Mouse (Mus musculus) MEL (cell line): Measurements from ENCODE around the gene Kctd5. TPM values are rescaled to one million over a fixed set of nuclear protein-coding genes. Genes with fewer than 3 reads are reported as not detected.

Experiments
- DNase-seq: peaks from one replicate; pipeline ENCODE4 v3.0.0; 2011; ENCODE audit warnings: low read depth, low spot score
- H3K27ac ChIP-seq: 2 replicates; pipeline ENCODE4 v1.5.1; 2012; ENCODE audit warnings: low read depth, mild to moderate bottlenecking, control low read depth, low read length, moderate library complexity; ENCODE audit not compliant: control insufficient read depth
- H3K27me3 ChIP-seq, 2 experiments: fragments of 150-350 bp in 1 of 2; sonication (generic) in 1 of 2; 2 replicates each; pipeline ENCODE4 v1.6.1; 2012; ENCODE audit warnings: low read length in 2 of 2, mild to moderate bottlenecking in 2 of 2, improper control_type of control experiment in 1 of 2, moderate library complexity in 1 of 2; ENCODE audit not compliant: insufficient read depth in 2 of 2, control insufficient read depth in 1 of 2
- H3K36me3 ChIP-seq, 2 experiments: 2 replicates each; pipeline ENCODE4 v1.6.1; 2012 to 2014; ENCODE audit warnings: low read length in 2 of 2, improper control_type of control experiment in 1 of 2, inconsistent platforms in 1 of 2, mild to moderate bottlenecking in 1 of 2; ENCODE audit not compliant: insufficient read depth in 2 of 2, control insufficient read depth in 1 of 2
- H3K4me1 ChIP-seq, 2 experiments: fragments of 150-350 bp in 1 of 2; sonication (generic) in 1 of 2; 2 replicates each; pipeline ENCODE4 v1.6.1; 2012; ENCODE audit warnings: low read length in 2 of 2, improper control_type of control experiment in 1 of 2, mild to moderate bottlenecking in 1 of 2; ENCODE audit not compliant: insufficient read depth in 2 of 2, control insufficient read depth in 1 of 2
- H3K4me3 ChIP-seq, 2 experiments: fragments of 150-350 bp in 1 of 2; sonication (generic) in 1 of 2; 2 replicates each; pipeline ENCODE4 v1.5.1; 2012; ENCODE audit warnings: low read depth in 2 of 2, low read length in 2 of 2, mild to moderate bottlenecking in 2 of 2, moderate library complexity in 2 of 2, control low read depth in 1 of 2, improper control_type of control experiment in 1 of 2; ENCODE audit not compliant: control insufficient read depth in 1 of 2, insufficient read depth in 1 of 2
- H3K79me2 ChIP-seq: 2 replicates; pipeline ENCODE4 v1.6.1; 2012; ENCODE audit warnings: mild to moderate bottlenecking, low read length, moderate library complexity; ENCODE audit not compliant: control insufficient read depth, poor library complexity, insufficient read depth
- H3K9ac ChIP-seq: 2 replicates; pipeline ENCODE4 v1.6.1; 2012; ENCODE audit warnings: low read depth, mild to moderate bottlenecking, control low read depth, low read length, moderate library complexity; ENCODE audit not compliant: control insufficient read depth, poor library complexity, severe bottlenecking
- H3K9me3 ChIP-seq: fragments of 150-350 bp; sonication (generic); replicated peaks from 2 replicates; pipeline ENCODE4 v1.6.1; 2012; ENCODE audit warnings: mild to moderate bottlenecking, low read length, improper control_type of control experiment, moderate library complexity; ENCODE audit not compliant: insufficient read depth
- CTCF ChIP-seq, 3 experiments: IDR thresholded peaks in 2 of 3; conservative IDR thresholded peaks in 1 of 3; 2 replicates each; pipeline ENCODE4 v1.5.1; 2011 to 2012; ENCODE audit warnings: low read length in 3 of 3, low read depth in 2 of 3, mild to moderate bottlenecking in 2 of 3, improper control_type of control experiment in 1 of 3, inconsistent platforms in 1 of 3, mixed read lengths in 1 of 3, moderate library complexity in 1 of 3; ENCODE audit not compliant: control insufficient read depth in 1 of 3, insufficient read depth in 1 of 3, poor library complexity in 1 of 3, severe bottlenecking in 1 of 3
- E2F4 ChIP-seq: IDR thresholded peaks from 2 replicates; pipeline ENCODE4 v1.6.1; 2011; ENCODE audit warnings: low read depth, low read length, improper control_type of control experiment, borderline replicate concordance
- ELF1 ChIP-seq: IDR thresholded peaks from 2 replicates; pipeline ENCODE4 v1.6.1; 2014; ENCODE audit warnings: low read depth, mild to moderate bottlenecking, inconsistent platforms, low read length, improper control_type of control experiment, moderate library complexity
- MAX ChIP-seq: IDR thresholded peaks from 2 replicates; pipeline ENCODE4 v1.6.1; 2011; ENCODE audit warnings: low read length, improper control_type of control experiment
- MEF2A ChIP-seq: IDR thresholded peaks from 2 replicates; pipeline ENCODE4 v1.6.1; 2014; ENCODE audit warnings: low read depth, mild to moderate bottlenecking, inconsistent platforms, low read length, improper control_type of control experiment; ENCODE audit not compliant: poor library complexity, insufficient replicate concordance, severe bottlenecking; ENCODE audit errors: extremely low read depth
- MXI1 ChIP-seq: IDR thresholded peaks from 2 replicates; pipeline ENCODE4 v1.6.1; 2011; ENCODE audit warnings: mild to moderate bottlenecking, low read depth, low read length, improper control_type of control experiment
- NRF1 ChIP-seq: IDR thresholded peaks from 2 replicates; pipeline ENCODE4 v1.6.1; 2014; ENCODE audit warnings: low read depth, mild to moderate bottlenecking, inconsistent platforms, low read length, improper control_type of control experiment, moderate library complexity; ENCODE audit not compliant: poor library complexity, insufficient read depth, severe bottlenecking
- POLR2A ChIP-seq, 2 experiments: IDR thresholded peaks; 2 replicates each; pipeline ENCODE4 v1.6.1; 2011 to 2012; ENCODE audit warnings: low read length in 2 of 2, mild to moderate bottlenecking in 2 of 2, control low read depth in 1 of 2, improper control_type of control experiment in 1 of 2, low read depth in 1 of 2, moderate library complexity in 1 of 2; ENCODE audit not compliant: control insufficient read depth in 1 of 2, insufficient read depth in 1 of 2, poor library complexity in 1 of 2
- POLR2AphosphoS5 ChIP-seq: IDR thresholded peaks from 2 replicates; pipeline ENCODE4 v1.6.1; 2012; ENCODE audit warnings: low read depth, borderline replicate concordance, mild to moderate bottlenecking, inconsistent platforms, low read length, moderate library complexity, mixed read lengths
- RAD21 ChIP-seq: IDR thresholded peaks from 2 replicates; pipeline ENCODE4 v1.6.1; 2011; ENCODE audit warnings: mild to moderate bottlenecking, low read depth, low read length, improper control_type of control experiment
- SIN3A ChIP-seq: IDR thresholded peaks from 2 replicates; pipeline ENCODE4 v1.6.1; 2012; ENCODE audit warnings: low read length, improper control_type of control experiment, inconsistent platforms
- SMC3 ChIP-seq: IDR thresholded peaks from 2 replicates; pipeline ENCODE4 v1.6.1; 2011; ENCODE audit warnings: low read depth, low read length, improper control_type of control experiment
- TBP ChIP-seq: IDR thresholded peaks from 2 replicates; pipeline ENCODE4 v1.8.0; 2011; ENCODE audit warnings: low read depth, low read length, improper control_type of control experiment
- TCF12 ChIP-seq: IDR thresholded peaks from 2 replicates; pipeline ENCODE4 v1.6.1; 2014; ENCODE audit warnings: low read depth, mild to moderate bottlenecking, inconsistent platforms, low read length, improper control_type of control experiment, moderate library complexity
- UBTF ChIP-seq: IDR thresholded peaks from 2 replicates; pipeline ENCODE4 v1.6.1; 2012; ENCODE audit warnings: low read depth, mild to moderate bottlenecking, inconsistent platforms, low read length, improper control_type of control experiment, moderate library complexity, borderline replicate concordance; ENCODE audit not compliant: insufficient read depth
- USF1 ChIP-seq: IDR thresholded peaks from 2 replicates; pipeline ENCODE4 v1.6.1; 2014; ENCODE audit warnings: low read depth, mild to moderate bottlenecking, inconsistent platforms, low read length, improper control_type of control experiment, moderate library complexity
- ZKSCAN1 ChIP-seq: IDR thresholded peaks from 2 replicates; pipeline ENCODE4 v1.6.1; 2012; ENCODE audit warnings: low read depth, mild to moderate bottlenecking, inconsistent platforms, low read length, improper control_type of control experiment, moderate library complexity
- ZMIZ1 ChIP-seq: IDR thresholded peaks from 2 replicates; pipeline ENCODE4 v1.6.1; 2012; ENCODE audit warnings: low read depth, mild to moderate bottlenecking, inconsistent platforms, low read length, improper control_type of control experiment, moderate library complexity
- polyA plus RNA-seq, 2 experiments: library from polyadenylated mRNA; stranded (reverse) in 1 of 2; unstranded in 1 of 2; fragments of >175 nt in 1 of 2; fragments of >200 nt in 1 of 2; gene quantifications; 2 replicates each; pipeline versions ENCODE4 v1.2.1 to v1.2.4; 2012; ENCODE audit warnings: low replicate concordance in 2 of 2, low read depth in 1 of 2; ENCODE audit not compliant: insufficient read length in 2 of 2, insufficient read depth in 1 of 2, missing spikeins in 1 of 2
- total RNA-seq: library from RNA; depleted of rRNA; stranded (reverse); fragments of 300-350 nt; gene quantifications from 2 replicates; pipeline ENCODE4 v1.2.3, GENCODE M21; 2012

Kctd5 gene
- total and polyA plus RNA-seq, 3 experiments, result 20.2 to 33.2 TPM; not detected in 1

GRCm38 (mm10) chr17:24036954-24037353 lies 36.3 kb downstream of the Kctd5 start:
- no peaks in the 10 kb centered on the region for H3K4me1 ChIP-seq
- H3K27ac ChIP-seq, result no peak overlapping the region
- no peak overlapping the region for H3K4me3 ChIP-seq
- no peaks in the 10 kb centered on the region for H3K79me2 ChIP-seq
- H3K9ac ChIP-seq, result no peak overlapping the region
- no peaks in the 10 kb centered on the region for H3K36me3 ChIP-seq
- no peaks in the 10 kb centered on the region for H3K9me3 ChIP-seq
- no peak for DNase-seq
- TF ChIP-seq ZKSCAN1 (no peak), USF1 (no peak), E2F4 (no peak), CTCF (IDR thresholded peaks at IDR 0.05 in 2 of 3, conservative IDR thresholded peaks at IDR 0.05 in 1 of 3; ENCODE audit: control insufficient read depth in 1 of 3, insufficient read depth in 1 of 3, low read depth in 2 of 3, low read length in 3 of 3, poor library complexity in 1 of 3, severe bottlenecking in 1 of 3) (peak in 2 of 3 experiments; percentile 23 to 24; a peak in 3 of 6 replicates)
- H3K27me3 ChIP-seq, result peaks cover 5 to 10% of the 10 kb centered on the region in 2 experiments

GRCm38 (mm10) chr17:24035087-24035486 lies 38.2 kb downstream of the Kctd5 start:
- Histone ChIP-seq H3K27ac (no peak overlapping the region), H3K4me1 (no peaks in the 10 kb centered on the region), H3K79me2 (no peaks in the 10 kb centered on the region), H3K9ac (no peak overlapping the region), H3K27me3 (peaks cover 7 to 10% of the 10 kb centered on the region in 2 experiments)
- DNase-seq, result no peak
- no peak for TF ChIP-seq ZMIZ1
- TF ChIP-seq POLR2AphosphoS5, result no peak
- no peak for TF ChIP-seq TCF12
- TF ChIP-seq MAX, result no peak
- TF ChIP-seq MXI1, result no peak
- TF ChIP-seq SIN3A, result no peak
- no peak for TF ChIP-seq MEF2A
- no peak for TF ChIP-seq TBP
- TF ChIP-seq USF1, result no peak
- no peak for TF ChIP-seq ELF1
- no peak for TF ChIP-seq NRF1
- no peak for TF ChIP-seq UBTF
- no peak for TF ChIP-seq RAD21
- TF ChIP-seq SMC3, result no peak
- no peak for TF ChIP-seq POLR2A (IDR thresholded peaks at IDR 0.05; ENCODE audit: control insufficient read depth in 1 of 2, insufficient read depth in 1 of 2, low read depth in 1 of 2, low read length in 2 of 2, poor library complexity in 1 of 2)
- no peak for TF ChIP-seq ZKSCAN1
- TF ChIP-seq, all 39 proteins: peak for 0
- no peaks in the 10 kb centered on the region for H3K9me3 ChIP-seq
- no peaks in the 10 kb centered on the region for H3K36me3 ChIP-seq
- no peak overlapping the region for H3K4me3 ChIP-seq
